Mouse (Mus musculus): ENCODE measurements around the gene Tomm34.

Gene Tomm34

GRCm38 (mm10) chr2:164010944-164011343 is 60.0 kb downstream of the Tomm34 start:
- no peak for DNase-seq (ENCODE audit: low read depth, low spot score)

- DNase-seq (ENCODE audit: low read depth, low spot score): no peak
Observed at GRCm38 (mm10) chr2:164010496-164010895, 60.5 kb downstream of the Tomm34 start.

GRCm38 (mm10) chr2:164009227-164009626 is 61.7 kb downstream of the Tomm34 start:
- DNase-seq (ENCODE audit: low read depth, low spot score): no peak

- no peak for DNase-seq (ENCODE audit: low read depth, low spot score)
Observed at GRCm38 (mm10) chr2:164007987-164008545, 62.9 kb downstream of the Tomm34 start.

GRCm38 (mm10) chr2:164007547-164007946 is 63.4 kb downstream of the Tomm34 start:
- peak; percentile 59 for DNase-seq (ENCODE audit: low read depth, low spot score)

- DNase-seq (ENCODE audit: low read depth, low spot score): peak; percentile 43
Observed at GRCm38 (mm10) chr2:164006932-164007331, 64.0 kb downstream of the Tomm34 start.

GRCm38 (mm10) chr2:164004503-164004902 is 66.5 kb downstream of the Tomm34 start:
- no peak for DNase-seq (ENCODE audit: low read depth, low spot score)
